Mouse (Mus musculus): ENCODE results near the gene Cyp1a1. TPM values are rescaled to one million over a fixed set of nuclear protein-coding genes. Genes with fewer than 3 reads are reported as not detected.

The Cyp1a1 gene
- total RNA-seq, 4 experiments from 2014 or later = 0.14 to 0.25 (median 0.19) TPM

Other genes starting within 250 kb of the Cyp1a1 start
- 10 to 100 TPM; 17.4 to 20.5 (median 17.9) TPM for gene Ppcdc, start 247.8 kb upstream of the Cyp1a1 start, total RNA-seq (2022)
- gene Scamp5, start 219.9 kb upstream of the Cyp1a1 start, total RNA-seq (2022) = 100 to 1,000 TPM; 371 to 387 (median 384) TPM
- gene Rpp25, start 183.9 kb upstream of the Cyp1a1 start, total RNA-seq (2022) = 10 to 100 TPM; 16.0 to 19.5 (median 17.7) TPM
- gene Cox5a, start 166.7 kb upstream of the Cyp1a1 start, total RNA-seq (2022) = 100 to 1,000 TPM; 378 to 411 (median 394) TPM
- gene Fam219b, start 150.4 kb upstream of the Cyp1a1 start, total RNA-seq (2022) = 10 to 100 TPM; 18.0 to 21.8 (median 20.4) TPM
- gene Mpi, start 135.2 kb upstream of the Cyp1a1 start, total RNA-seq (2022) = 10 to 100 TPM; 64.0 to 74.0 (median 66.0) TPM
- 10 to 100 TPM; 22.7 to 29.9 (median 27.9) TPM for gene Scamp2, start 127.0 kb upstream of the Cyp1a1 start, total RNA-seq (2022)
- gene Ulk3, start 98.5 kb upstream of the Cyp1a1 start, total RNA-seq (2022) = 10 to 100 TPM; 31.8 to 38.2 (median 34.4) TPM
- gene Cplx3, start 81.6 kb upstream of the Cyp1a1 start, total RNA-seq (2022) = 10 to 100 TPM; 15.3 to 21.3 (median 19.1) TPM
- not detected for gene Lman1l, start 67.2 kb upstream of the Cyp1a1 start, total RNA-seq (2022)
- gene Csk, start 34.3 kb upstream of the Cyp1a1 start, total RNA-seq (2022) = 10 to 100 TPM; 36.0 to 44.4 (median 41.6) TPM
- not detected for gene Cyp1a2, start 4.2 kb upstream of the Cyp1a1 start, total RNA-seq (2022)
- 10 to 100 TPM; 13.4 to 16.5 (median 14.6) TPM for gene Edc3, start 20.6 kb downstream of the Cyp1a1 start, total RNA-seq (2022)
- gene Clk3, start 77.9 kb downstream of the Cyp1a1 start, total RNA-seq (2022) = 10 to 100 TPM; 75.6 to 87.1 (median 78.7) TPM
- 10 to 100 TPM; 10.9 to 15.0 (median 13.4) TPM for gene Arid3b, start 148.9 kb downstream of the Cyp1a1 start, total RNA-seq (2022)
- gene Ubl7, start 223.1 kb downstream of the Cyp1a1 start, total RNA-seq (2022) = 100 to 1,000 TPM; 109 to 132 (median 111) TPM